Mouse (Mus musculus): ENCODE data around the gene Ssbp3. TPM values are rescaled to one million over a fixed set of nuclear protein-coding genes. Genes with fewer than 3 reads are reported as not detected.

Gene Ssbp3
- polyA plus RNA-seq, 1 experiment = 43.2 TPM

GRCm38 (mm10) chr4:106927034-106927433 lies 16.5 kb downstream of the Ssbp3 start:
- no peak for DNase-seq
- no peak overlapping the region for H3K4me3 ChIP-seq (replicated peaks; ENCODE audit: extremely low read depth, low read depth, low read length)
- H3K4me1 ChIP-seq (ENCODE audit: control insufficient read depth, insufficient read depth, low read length) = no peaks in the 10 kb centered on the region; the same call in 1 of the 2 replicates
- 96% methylated on average over 6 of the region's 6 CpGs for WGBS
- TF ChIP-seq POLR2A (IDR thresholded peaks at IDR 0.05; ENCODE audit: borderline replicate concordance, extremely low read depth, low read depth, low read length) (no peak), CTCF (IDR thresholded peaks at IDR 0.05; ENCODE audit: insufficient read depth, low read length) (no peak)

- DNase-seq = no peak
- H3K4me3 ChIP-seq (replicated peaks; ENCODE audit: extremely low read depth, low read depth, low read length) = no peak overlapping the region
- peaks cover 2% of the 10 kb centered on the region for H3K4me1 ChIP-seq (ENCODE audit: control insufficient read depth, insufficient read depth, low read length)
- WGBS = 82% methylated on average over 7 of the region's 7 CpGs
- TF ChIP-seq POLR2A (IDR thresholded peaks at IDR 0.05; ENCODE audit: borderline replicate concordance, extremely low read depth, low read depth, low read length) (no peak), CTCF (IDR thresholded peaks at IDR 0.05; ENCODE audit: insufficient read depth, low read length) (no peak)
These were observed 18.5 kb downstream of the Ssbp3 start for GRCm38 (mm10) chr4:106928961-106929360.

- no peak for DNase-seq
- TF ChIP-seq CTCF (IDR thresholded peaks at IDR 0.05; ENCODE audit: insufficient read depth, low read length) = no peak
- TF ChIP-seq POLR2A (IDR thresholded peaks at IDR 0.05; ENCODE audit: borderline replicate concordance, extremely low read depth, low read depth, low read length) = no peak
- 84% methylated on average over 7 of the region's 7 CpGs for WGBS
- Histone ChIP-seq H3K4me3 (replicated peaks; ENCODE audit: extremely low read depth, low read depth, low read length) (no peak overlapping the region), H3K4me1 (ENCODE audit: control insufficient read depth, insufficient read depth, low read length) (peaks cover 3% of the 10 kb centered on the region)
These were observed 22.1 kb downstream of the Ssbp3 start for GRCm38 (mm10) chr4:106932583-106932982.

- DNase-seq = no peak
- Histone ChIP-seq H3K4me1 (ENCODE audit: control insufficient read depth, insufficient read depth, low read length) (peaks cover 3% of the 10 kb centered on the region), H3K4me3 (replicated peaks; ENCODE audit: extremely low read depth, low read depth, low read length) (no peak overlapping the region)
- TF ChIP-seq POLR2A (IDR thresholded peaks at IDR 0.05; ENCODE audit: borderline replicate concordance, extremely low read depth, low read depth, low read length) (no peak), CTCF (IDR thresholded peaks at IDR 0.05; ENCODE audit: insufficient read depth, low read length) (no peak)
- WGBS = 65% methylated on average over 9 of the region's 9 CpGs
These were observed 23.4 kb downstream of the Ssbp3 start for GRCm38 (mm10) chr4:106933813-106934482.

GRCm38 (mm10) chr4:106934931-106935582 lies 24.6 kb downstream of the Ssbp3 start:
- no peak for DNase-seq
- no peak for TF ChIP-seq POLR2A (IDR thresholded peaks at IDR 0.05; ENCODE audit: borderline replicate concordance, extremely low read depth, low read depth, low read length)
- TF ChIP-seq CTCF (IDR thresholded peaks at IDR 0.05; ENCODE audit: insufficient read depth, low read length) = no peak
- WGBS = 76% methylated on average over 12 of the region's 12 CpGs
- Histone ChIP-seq H3K4me1 (ENCODE audit: control insufficient read depth, insufficient read depth, low read length) (peaks cover 5% of the 10 kb centered on the region), H3K4me3 (replicated peaks; ENCODE audit: extremely low read depth, low read depth, low read length) (no peak overlapping the region)

- peaks cover 5% of the 10 kb centered on the region for H3K4me1 ChIP-seq (ENCODE audit: control insufficient read depth, insufficient read depth, low read length)
- no peak for DNase-seq
- no peak overlapping the region for H3K4me3 ChIP-seq (replicated peaks; ENCODE audit: extremely low read depth, low read depth, low read length)
- WGBS = 44% methylated on average over 2 of the region's 2 CpGs
- TF ChIP-seq POLR2A (IDR thresholded peaks at IDR 0.05; ENCODE audit: borderline replicate concordance, extremely low read depth, low read depth, low read length) (no peak), CTCF (IDR thresholded peaks at IDR 0.05; ENCODE audit: insufficient read depth, low read length) (no peak)
These were observed 25.1 kb downstream of the Ssbp3 start for GRCm38 (mm10) chr4:106935583-106935935.

GRCm38 (mm10) chr4:106936041-106936440 lies 25.5 kb downstream of the Ssbp3 start:
- H3K4me1 ChIP-seq (ENCODE audit: control insufficient read depth, insufficient read depth, low read length) = peaks cover 5% of the 10 kb centered on the region
- 84% methylated on average over 3 of the region's 3 CpGs for WGBS
- TF ChIP-seq CTCF (IDR thresholded peaks at IDR 0.05; ENCODE audit: insufficient read depth, low read length) (no peak), POLR2A (IDR thresholded peaks at IDR 0.05; ENCODE audit: borderline replicate concordance, extremely low read depth, low read depth, low read length) (no peak)
- DNase-seq = no peak
- no peak overlapping the region for H3K4me3 ChIP-seq (replicated peaks; ENCODE audit: extremely low read depth, low read depth, low read length)

GRCm38 (mm10) chr4:106936741-106937140 lies 26.2 kb downstream of the Ssbp3 start:
- WGBS = 50% methylated on average over 8 of the region's 8 CpGs
- no peak for DNase-seq
- Histone ChIP-seq H3K4me1 (ENCODE audit: control insufficient read depth, insufficient read depth, low read length) (peaks cover 5% of the 10 kb centered on the region), H3K4me3 (replicated peaks; ENCODE audit: extremely low read depth, low read depth, low read length) (no peak overlapping the region)
- TF ChIP-seq POLR2A (IDR thresholded peaks at IDR 0.05; ENCODE audit: borderline replicate concordance, extremely low read depth, low read depth, low read length) = no peak

GRCm38 (mm10) chr4:106938506-106939222 lies 28.2 kb downstream of the Ssbp3 start:
- peaks cover 10% of the 10 kb centered on the region for H3K4me1 ChIP-seq (ENCODE audit: control insufficient read depth, insufficient read depth, low read length)

More at GRCm38 (mm10) chr4:106938506-106939222, 28.2 kb downstream of the Ssbp3 start:
- DNase-seq = no peak
- TF ChIP-seq CTCF (IDR thresholded peaks at IDR 0.05; ENCODE audit: insufficient read depth, low read length) (no peak), POLR2A (IDR thresholded peaks at IDR 0.05; ENCODE audit: borderline replicate concordance, extremely low read depth, low read depth, low read length) (no peak)
- H3K4me3 ChIP-seq (replicated peaks; ENCODE audit: extremely low read depth, low read depth, low read length) = no peak overlapping the region
- 79% methylated on average over 8 of the region's 8 CpGs for WGBS

All from lung, adult 2 months (tissue).